Mouse (Mus musculus) spleen, postnatal 0 days (tissue): ENCODE measurements around the gene Creb3l1. TPM values are rescaled to one million over a fixed set of nuclear protein-coding genes. Genes with fewer than 3 reads are reported as not detected.

Experiments used
- polyA plus RNA-seq: library from polyadenylated mRNA; unstranded; fragments of >200 nt; fragmentation: Nextera tagmentation; extraction: Ambion mirVana; gene quantifications from 2 replicates; pipeline ENCODE4 v1.2.1, GENCODE M21; 2015

Creb3l1 gene
- polyA plus RNA-seq: 3.4 and 4.3 TPM in 2 replicates

DNA sequence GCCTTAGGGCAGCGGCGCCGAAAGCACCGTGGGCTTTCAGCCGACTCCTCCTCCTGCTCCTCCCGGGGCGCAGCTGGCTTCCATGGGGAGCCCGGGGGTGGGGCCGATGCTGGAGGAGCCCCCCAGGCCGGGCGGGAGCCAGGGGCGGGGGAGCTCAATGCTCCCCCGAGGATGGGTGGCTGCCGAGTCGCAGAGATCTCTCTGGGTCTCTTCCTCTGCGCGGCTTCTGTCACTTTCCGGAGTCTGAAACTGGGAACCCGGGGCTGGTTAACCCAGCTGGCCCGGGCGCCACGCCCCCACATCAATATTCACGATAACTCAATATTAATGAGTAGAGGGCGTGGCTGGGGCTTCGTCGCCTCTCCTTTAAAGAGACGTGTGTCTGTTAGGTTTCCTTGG is at the start of gene Creb3l1:
TSS of gene Creb3l1 (minus strand) at position 229 of the 399 bp plus-strand sequence.

DNA sequence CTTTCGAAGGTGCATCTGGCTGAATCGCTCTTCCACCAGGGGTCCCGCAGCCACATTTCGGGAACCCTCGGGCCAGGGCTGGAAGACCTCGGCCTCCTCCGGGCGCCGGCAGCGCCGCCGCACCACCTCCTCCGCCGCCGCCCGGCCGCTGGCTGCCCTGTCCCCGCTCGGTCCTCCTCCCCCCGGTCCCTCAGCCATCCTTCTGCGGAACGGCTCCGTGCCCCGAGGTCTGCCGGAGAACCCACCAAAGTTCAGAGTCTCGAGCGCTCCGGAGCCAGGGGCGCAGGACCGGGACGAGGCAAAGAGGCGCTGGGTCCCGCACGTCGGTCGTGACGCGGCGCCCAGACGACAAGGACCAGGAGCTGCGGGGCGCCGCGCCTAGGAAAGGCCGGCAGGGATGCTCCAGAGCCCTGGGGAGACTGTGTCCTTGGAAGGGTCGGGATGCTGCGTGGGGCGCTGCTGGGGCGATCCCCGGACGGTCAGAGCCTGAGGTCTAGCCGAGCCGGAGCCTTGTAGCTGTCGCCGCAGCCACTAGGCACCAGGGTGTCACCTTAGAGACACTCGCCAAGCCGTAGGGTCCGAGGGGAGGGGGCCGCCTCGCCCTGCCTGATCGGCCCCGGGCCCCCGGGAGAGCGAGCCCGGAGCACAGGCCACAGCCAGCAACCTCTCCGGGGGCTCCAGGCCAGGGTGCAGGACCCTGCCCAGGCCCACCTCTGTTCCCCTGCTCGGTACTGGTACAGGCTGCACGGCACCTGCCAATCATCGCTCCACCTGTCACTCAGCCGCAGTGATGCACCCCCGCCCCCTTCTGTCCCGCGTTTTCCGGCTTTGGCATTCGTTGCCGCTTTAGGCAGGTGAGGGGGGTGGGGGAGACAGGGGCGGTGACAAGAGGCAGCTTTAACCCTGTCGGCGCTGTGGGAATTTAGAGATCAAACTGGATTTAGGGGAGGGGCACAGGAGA is 48.4 kb downstream of the Creb3l1 start, which contains the start of gene Dgkz:
TSS of gene Dgkz (minus strand) at position 284 of the 961 bp plus-strand sequence.

DNA sequence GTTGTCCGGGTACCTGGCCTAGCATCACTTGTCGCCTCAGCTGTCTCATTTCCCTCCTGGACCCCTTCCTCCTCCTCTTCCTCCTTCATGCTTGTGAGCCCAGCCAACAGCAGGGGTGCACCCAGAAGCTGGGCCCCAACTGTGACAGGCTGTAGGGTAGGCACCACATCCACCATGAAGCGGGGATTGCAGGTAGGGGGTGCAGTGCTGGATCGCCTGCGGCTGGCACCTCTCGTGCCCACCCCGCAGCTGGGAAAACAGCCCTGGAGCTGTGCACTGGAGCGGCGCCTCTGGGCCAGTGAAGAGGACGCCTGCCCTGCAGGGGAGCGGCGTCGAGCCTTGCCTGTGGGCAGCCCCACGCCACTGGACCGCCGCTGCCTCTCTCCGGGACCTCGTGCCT is 78.8 kb downstream of the Creb3l1 start, which contains the start of gene Gm9821:
TSS of gene Gm9821 (plus strand) at position 221 of the 400 bp plus-strand sequence.

Other genes with a start within 250 kb of the Creb3l1 start
- gene Chrm4, start 97.3 kb downstream of the Creb3l1 start, polyA plus RNA-seq: 0.32 and 0.38 TPM in 2 replicates
- gene Mdk, start 92.2 kb downstream of the Creb3l1 start, polyA plus RNA-seq: 74.6 and 106 TPM in 2 replicates
- gene Gm9821, start 78.8 kb downstream of the Creb3l1 start, polyA plus RNA-seq: 1.1 TPM in 2 replicates
- gene Dgkz, start 48.6 kb downstream of the Creb3l1 start, polyA plus RNA-seq: 24.0 and 36.8 TPM in 2 replicates
- gene Phf21a, start 68.6 kb upstream of the Creb3l1 start, polyA plus RNA-seq: 6.1 and 9.4 TPM in 2 replicates